Mouse (Mus musculus) neutrophil, adult 83 days (primary cell): Measurements from ENCODE around the gene Man2b2. TPM values are rescaled to one million over a fixed set of nuclear protein-coding genes. Genes with fewer than 3 reads are reported as not detected.

Experiments used
- total RNA-seq, 2 experiments: library from RNA; stranded (reverse); gene quantifications; one replicate each; pipeline ENCODE4 v1.2.4; 2023

Gene Man2b2
- 10 to 100 TPM; 42.7 to 44.0 TPM for total RNA-seq

DNA sequence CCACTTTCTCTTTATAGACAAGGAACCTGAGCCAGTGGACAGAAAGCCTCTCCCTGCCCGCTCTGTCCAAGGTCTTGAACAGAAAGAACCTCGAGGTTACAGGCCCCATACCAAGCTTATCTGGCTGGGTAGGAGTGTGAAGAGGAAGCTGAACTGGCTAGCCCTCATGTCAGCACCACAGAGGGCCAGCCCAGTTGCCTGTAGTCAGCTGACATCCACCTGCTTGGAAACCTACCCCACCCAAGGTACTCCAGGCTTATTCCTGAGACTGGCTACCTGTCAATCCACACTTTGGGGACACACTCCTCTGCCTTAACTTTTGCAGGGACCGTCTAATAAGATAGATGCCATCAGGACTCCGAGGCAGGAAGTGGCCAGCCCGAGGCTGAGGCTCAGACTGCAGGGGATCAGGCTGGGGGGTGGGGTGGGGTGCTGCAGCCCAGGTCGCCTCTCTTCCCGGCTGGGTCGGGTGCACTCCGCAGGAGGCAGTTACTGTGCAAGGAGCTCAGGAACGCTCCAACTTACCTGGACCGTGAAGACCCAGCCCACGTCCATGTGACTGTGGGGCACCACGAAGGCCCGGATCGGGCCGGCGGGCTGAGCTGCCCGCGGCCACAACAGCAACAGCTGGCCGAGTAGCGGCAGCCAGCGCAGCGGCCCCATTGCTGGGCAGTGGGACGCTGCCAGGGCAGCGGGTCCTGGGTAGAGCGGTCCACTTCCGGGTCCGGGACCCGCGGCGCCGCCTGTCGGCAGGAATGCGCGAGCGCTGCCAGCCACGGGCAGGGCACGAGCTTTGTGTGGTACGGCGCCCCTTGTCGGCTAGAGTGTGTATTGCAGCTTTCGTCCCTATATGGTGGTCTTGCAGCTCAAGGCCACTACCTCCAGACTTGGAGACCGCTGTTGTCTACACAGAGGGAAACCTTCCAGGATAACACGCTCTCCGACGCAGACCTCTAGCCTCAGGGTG, at the start of gene Man2b2:
Gene Man2b2 (minus strand): TSS at position 741 of the 967 bp plus-strand sequence.

DNA sequence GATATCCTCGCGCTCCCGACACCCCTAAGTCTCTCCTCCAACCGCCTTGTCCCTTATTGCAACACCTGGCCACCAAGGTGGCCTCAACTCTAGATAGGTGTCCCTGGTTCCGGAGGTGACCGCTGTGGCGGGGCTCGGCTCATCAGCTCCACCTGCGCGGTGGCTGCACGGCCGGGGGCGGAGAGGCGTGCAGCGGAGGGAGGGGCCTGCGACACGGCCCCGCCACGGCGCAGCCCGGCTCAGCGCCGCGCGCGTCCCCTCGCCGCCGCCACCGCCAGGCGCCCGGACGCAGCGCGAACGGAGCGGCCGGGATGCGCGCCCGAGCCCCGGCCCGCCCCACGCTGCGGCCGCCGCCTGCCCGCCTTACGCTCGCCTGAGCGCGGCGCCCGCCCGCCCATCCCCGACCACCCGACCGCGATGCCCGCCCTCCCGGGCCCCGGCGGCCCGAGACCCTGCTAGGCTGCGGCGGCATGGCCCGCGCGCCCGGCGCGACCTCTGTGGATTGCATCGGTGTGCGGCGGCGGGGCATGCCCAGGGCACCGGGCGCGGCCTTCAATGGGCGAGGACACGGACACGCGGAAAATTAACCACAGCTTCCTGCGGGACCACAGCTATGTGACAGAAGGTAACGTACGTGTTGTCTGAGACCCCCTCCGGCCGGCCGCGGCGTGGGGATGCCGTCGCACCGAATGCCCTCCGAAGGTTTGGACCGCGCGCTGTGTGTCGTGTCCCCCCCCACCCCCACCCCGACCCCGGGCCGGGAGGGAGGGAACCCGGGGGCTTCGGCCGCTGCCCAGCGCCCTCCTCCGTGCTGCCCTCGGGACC, 38.0 kb upstream of the Man2b2 start, which contains the start of gene Ppp2r2c:
Gene Ppp2r2c (plus strand): TSS at position 248 of the 825 bp plus-strand sequence.

DNA sequence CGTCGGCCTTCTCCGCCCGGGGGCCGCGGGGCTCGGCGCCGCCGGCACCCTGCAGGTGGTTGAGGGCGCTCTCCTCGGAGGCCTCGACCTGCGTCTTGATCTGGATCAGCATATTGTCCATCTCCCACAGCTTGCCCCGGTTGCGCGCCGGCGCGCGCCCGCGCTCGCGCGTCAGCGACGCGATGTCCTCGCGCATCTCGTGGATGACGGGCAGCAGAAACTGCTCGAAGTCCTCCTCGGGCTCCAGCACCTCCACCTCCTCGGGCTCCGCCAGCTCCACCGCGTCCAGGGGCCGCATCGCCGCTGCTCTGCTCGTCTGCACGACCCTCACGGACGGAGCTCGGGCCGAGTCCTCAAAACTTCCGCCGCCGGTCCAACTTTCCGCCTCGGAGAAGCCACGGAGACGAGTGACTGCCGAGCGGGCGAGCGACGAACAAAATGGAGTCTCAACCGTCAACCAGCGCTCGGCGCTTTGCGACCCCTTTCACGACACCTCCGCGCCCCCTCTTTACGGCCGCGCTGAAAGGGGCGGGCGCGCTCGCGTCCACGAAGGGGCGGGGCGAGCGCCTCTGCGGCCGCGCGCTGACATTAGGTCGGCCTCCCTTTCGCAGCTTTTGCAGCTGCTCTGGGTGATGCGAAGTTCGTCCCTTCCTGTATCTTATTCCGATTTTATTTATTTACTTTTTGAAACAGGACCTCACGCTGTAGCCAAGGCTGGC, 34.0 kb downstream of the Man2b2 start, which contains the start of gene Mrfap1:
Gene Mrfap1 (minus strand): TSS at position 477 of the 719 bp plus-strand sequence.

Other genes with a start within 250 kb of the Man2b2 start
- gene Tbc1d14, start 237.4 kb downstream of the Man2b2 start, total RNA-seq, result 10 to 100 TPM; 67.0 to 77.9 TPM
- 10 to 100 TPM; 21.8 to 25.5 TPM for gene D5Ertd579e, start 134.6 kb downstream of the Man2b2 start, total RNA-seq
- 10 to 100 TPM; 12.5 to 14.9 TPM for gene Bloc1s4, start 82.0 kb downstream of the Man2b2 start, total RNA-seq
- 100 to 1,000 TPM; 134 to 142 TPM for gene Mrfap1, start 33.9 kb downstream of the Man2b2 start, total RNA-seq
- not detected for gene Ppp2r2c, start 37.9 kb upstream of the Man2b2 start, total RNA-seq
- 1 to 10 TPM; 3.7 to 6.0 TPM for gene Wfs1, start 158.6 kb upstream of the Man2b2 start, total RNA-seq